Mouse (Mus musculus): ENCODE data around the gene Rabgef1.

DNA sequence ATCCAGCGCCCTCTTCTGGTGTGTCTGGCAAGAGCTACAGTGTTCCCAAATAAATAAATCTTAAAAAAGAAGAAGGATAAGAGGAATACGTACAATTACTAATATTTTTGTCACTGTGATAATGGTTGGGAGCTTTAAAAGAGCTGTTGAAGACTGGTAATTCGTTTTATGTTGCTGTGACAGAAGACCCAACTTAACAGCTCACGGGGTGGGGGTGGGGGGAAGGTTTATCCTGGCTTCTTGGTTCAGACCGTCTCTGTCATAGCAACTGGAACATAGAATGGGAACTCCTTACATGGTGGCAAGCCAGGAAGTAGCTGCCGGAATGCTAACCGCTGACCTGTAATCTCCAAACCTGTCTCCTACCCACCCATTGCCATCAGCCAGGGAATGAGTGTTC lies 45.2 kb downstream of the Rabgef1 start, which contains the start of gene Tmem248:
- no peak for TF ChIP-seq CTCF (IDR thresholded peaks at IDR 0.05; ENCODE audit: low read depth, low read length)
- TF ChIP-seq POLR2A (IDR thresholded peaks at IDR 0.05; ENCODE audit: extremely low read depth, insufficient read depth, low read length) = no peak
